26 mouse cellular contexts compared by ENCODE assay signal in genomic region chr2:18695629-18696150, GRCm38 (mm10). TPM values are rescaled to one million over a fixed set of nuclear protein-coding genes. Genes with fewer than 3 reads are reported as not detected.
A peak's percentile ranks its signal among the peaks of the same experiment; 100 is the strongest.
DNase-seq lines count a peak whose midpoint lies in the region; ATAC-seq lines count a peak whose summit lies in the region.
"Had no signal": no experiment of that assay in that cellular context is flagged by ENCODE, and none has a peak within 500 bp of the region (broad histone marks: within the 10 kb centered on the region; RNA-seq: fewer than 3 reads in every experiment).

No protein-coding gene starts in this region.

- no peak overlapping the region for H3K4me3 ChIP-seq in midbrain, embryonic 10.5 days
- no peak overlapping the region for H3K4me3 ChIP-seq in midbrain, embryonic 14.5 days (replicated peaks; ENCODE audit: low read depth, low read length)

- WGBS in midbrain, embryonic 10.5 days = 4% methylated on average over 7 of the region's 7 CpGs
- 4% methylated on average over 7 of the region's 7 CpGs for WGBS in midbrain, embryonic 14.5 days

- H3K9me3 ChIP-seq in midbrain, embryonic 10.5 days (replicated peaks) = no peaks in the 10 kb centered on the region
- H3K9me3 ChIP-seq in midbrain, embryonic 14.5 days (ENCODE audit: control insufficient read depth, low read length) = no peaks in the 10 kb centered on the region
- H3K9me3 ChIP-seq: embryonic facial prominence, embryonic 10.5 days; heart, embryonic 15.5 days; limb, embryonic 13.5 days; liver, embryonic 12.5 days had no signal

- no peak overlapping the region for H3K9ac ChIP-seq in midbrain, embryonic 14.5 days (replicated peaks; ENCODE audit: low read length)
- H3K9ac ChIP-seq: heart, embryonic 15.5 days; hindbrain, embryonic 14.5 days; limb, embryonic 13.5 days; liver, embryonic 12.5 days had no signal

- H3K36me3 ChIP-seq in midbrain, embryonic 10.5 days = no peaks in the 10 kb centered on the region
- H3K36me3 ChIP-seq in midbrain, embryonic 14.5 days (ENCODE audit: control insufficient read depth, insufficient read depth, low read length) = no peaks in the 10 kb centered on the region
- H3K36me3 ChIP-seq: embryonic facial prominence, embryonic 10.5 days; heart, embryonic 15.5 days; limb, embryonic 13.5 days; liver, embryonic 12.5 days had no signal

- ATAC-seq in midbrain, embryonic 14.5 days (ENCODE audit: low FRiP score, low TSS enrichment) = no peak
- ATAC-seq: CD4-positive, CD25-positive, alpha-beta regulatory T cell, adult 4 months; intestine, postnatal 0 days; liver, embryonic 12.5 days; midbrain, embryonic 16.5 days had no signal

- DNase-seq in embryo, embryonic 11 days = peak; percentile 41
- no peak for DNase-seq in embryo, embryonic 10 days (ENCODE audit: low spot score)
- DNase-seq in midbrain, embryonic 10.5 days (ENCODE audit: low spot score) = peak; percentile 23
- no peak for DNase-seq in midbrain, embryonic 14.5 days
- peak; percentile 60 for DNase-seq in adipocyte (ENCODE audit: low spot score)
- peak; percentile 39 for DNase-seq in naive thymus-derived CD4-positive, alpha-beta T cell, adult 2 months (ENCODE audit: low read depth)
- DNase-seq in ovary, postnatal 10 days (ENCODE audit: low spot score) = no peak
- DNase-seq: adrenal gland, adult 2 months; cerebellum, adult 11-12 months; cerebellum, postnatal 14 days; gastrocnemius, postnatal 36 days; heart, postnatal 36 days; kidney, postnatal 25 days; layer of hippocampus, postnatal 36 days; lung, adult 2 months; lung, postnatal 36 days; right cerebral cortex, postnatal 14 days; thymus, postnatal 36 days had no signal

- H3K4me1 ChIP-seq in midbrain, embryonic 10.5 days = peaks cover 28% of the 10 kb centered on the region
- H3K4me1 ChIP-seq in midbrain, embryonic 14.5 days (ENCODE audit: control insufficient read depth, insufficient read depth, low read length) = peaks cover 10% of the 10 kb centered on the region; the same call in 1 of the 2 replicates

- no peak overlapping the region for H3K4me2 ChIP-seq in midbrain, embryonic 14.5 days (ENCODE audit: low read length)

- no peak overlapping the region for H3K27ac ChIP-seq in midbrain, embryonic 10.5 days (replicated peaks)
- H3K27ac ChIP-seq in midbrain, embryonic 14.5 days (replicated peaks; ENCODE audit: low read depth, low read length) = no peak overlapping the region
- H3K27ac ChIP-seq: embryonic facial prominence, embryonic 10.5 days; heart, embryonic 15.5 days; hindbrain, embryonic 14.5 days; limb, embryonic 13.5 days; liver, embryonic 12.5 days had no signal

- peaks cover 95% of the 10 kb centered on the region for H3K27me3 ChIP-seq in midbrain, embryonic 10.5 days (ENCODE audit: low read depth, poor library complexity, severe bottlenecking)
- H3K27me3 ChIP-seq in midbrain, embryonic 14.5 days (ENCODE audit: control insufficient read depth, insufficient read depth, low read length) = peaks cover 78% of the 10 kb centered on the region

RNA-seq across cellular contexts. Expression of gene Spag6, which starts 1.9 kb away (rescaled TPM):
- polyA plus RNA-seq in midbrain, embryonic 10.5 days (2016; fragmentation: Nextera tagmentation; extraction: Ambion mirVana) = 0.10 and 0.51 TPM in 2 replicates
- 0.20 and 0.25 TPM in 2 replicates for polyA plus RNA-seq in midbrain, embryonic 14.5 days (2014; fragmentation: Nextera tagmentation; extraction: Ambion mirVana)
- polyA plus RNA-seq: adrenal gland, adult 2 months; CD4-positive, CD25-positive, alpha-beta regulatory T cell, adult 4 months; intestine, postnatal 0 days; limb, embryonic 13.5 days; liver, embryonic 12.5 days had no signal

RNA-seq across cellular contexts. Expression of gene Bmi1, which starts 18.9 kb away (rescaled TPM):
- 25.5 and 26.6 TPM in 2 replicates for polyA plus RNA-seq in midbrain, embryonic 10.5 days (2016; fragmentation: Nextera tagmentation; extraction: Ambion mirVana)
- polyA plus RNA-seq in midbrain, embryonic 14.5 days (2014; fragmentation: Nextera tagmentation; extraction: Ambion mirVana) = 34.1 and 43.6 TPM in 2 replicates

RNA-seq across cellular contexts. Expression of gene Commd3, which starts 23.5 kb away (rescaled TPM):
- 82.0 and 101 TPM in 2 replicates for polyA plus RNA-seq in midbrain, embryonic 10.5 days (2016; fragmentation: Nextera tagmentation; extraction: Ambion mirVana)
- polyA plus RNA-seq in midbrain, embryonic 14.5 days (2014; fragmentation: Nextera tagmentation; extraction: Ambion mirVana) = 202 and 219 TPM in 2 replicates

Comparison
In these comparisons a context has a peak if more than half of its experiments do, and no peak if none do; other contexts are left out.
1. DNase-seq: peak in embryo, embryonic 11 days (single experiment), midbrain, embryonic 10.5 days (single experiment), adipocyte (single experiment) and naive thymus-derived CD4-positive, alpha-beta T cell, adult 2 months (single experiment); none in embryo, embryonic 10 days (single experiment), midbrain, embryonic 14.5 days (single experiment) and ovary, postnatal 10 days (single experiment).